Mouse (Mus musculus) heart, adult 18-20 months (tissue): ENCODE measurements around the gene Sord. TPM values are rescaled to one million over a fixed set of nuclear protein-coding genes. Genes with fewer than 3 reads are reported as not detected.
A peak's percentile ranks its signal among the peaks of the same experiment; 100 is the strongest.

Experiments
- DNase-seq, 2 experiments: peaks; one replicate each; pipeline ENCODE4 v3.0.0; 2021 to 2022; ENCODE audit warnings: mixed read lengths in 1 of 2
- total RNA-seq, 2 experiments: library from RNA; stranded (reverse); gene quantifications; 2 replicates each; pipeline ENCODE4 v1.2.3; 2021

Gene Sord
- total RNA-seq, 2 experiments from 2014 or later: 206 to 214 TPM

GRCm38 (mm10) chr2:122301921-122302573 lies 67.5 kb downstream of the Sord start:
- DNase-seq: no peak

- DNase-seq: peak; percentile 53 to 73
These were observed 68.2 kb downstream of the Sord start for GRCm38 (mm10) chr2:122302574-122303241.

GRCm38 (mm10) chr2:122304544-122304943 lies 70.0 kb downstream of the Sord start:
- no peak for DNase-seq

GRCm38 (mm10) chr2:122305097-122305892 lies 70.7 kb downstream of the Sord start:
- DNase-seq: no peak

GRCm38 (mm10) chr2:122306184-122306583 lies 71.6 kb downstream of the Sord start:
- DNase-seq: no peak

GRCm38 (mm10) chr2:122309647-122310046 lies 75.1 kb downstream of the Sord start:
- no peak for DNase-seq

- no peak for DNase-seq
These were observed 77.0 kb downstream of the Sord start for GRCm38 (mm10) chr2:122311561-122311960.

GRCm38 (mm10) chr2:122312722-122313417 lies 78.3 kb downstream of the Sord start:
- DNase-seq: peak; percentile 27 to 84

GRCm38 (mm10) chr2:122313536-122313935 lies 79.0 kb downstream of the Sord start, which contains the start of gene Duoxa1:
Duoxa1 (minus strand) TSS chr2:122313730.
- DNase-seq: peak in 1 of 2 experiments; percentile 12

Other genes with a start within 250 kb of the Sord start
- 10 to 100 TPM; 22.1 to 22.3 TPM for gene Eif3j1, start 206.2 kb upstream of the Sord start, total RNA-seq
- 10 to 100 TPM; 10.7 to 13.1 TPM for gene Spg11, start 116.4 kb upstream of the Sord start, total RNA-seq
- gene B2m, start 87.1 kb upstream of the Sord start, total RNA-seq: 100 to 1,000 TPM; 297 to 515 TPM
- gene Trim69, start 74.0 kb upstream of the Sord start, total RNA-seq: not detected
- not detected for gene Patl2, start 48.6 kb upstream of the Sord start, total RNA-seq
- not detected for gene Terb2, start 48.5 kb upstream of the Sord start, total RNA-seq
- gene Duox2, start 63.7 kb downstream of the Sord start, total RNA-seq: under 1 TPM; 0.27 to 0.44 TPM
- gene Duoxa2, start 64.2 kb downstream of the Sord start, total RNA-seq: under 1 TPM in 1 of 2 experiments, not detected in 1; 0.18 TPM
- gene Duoxa1, start 79.0 kb downstream of the Sord start, total RNA-seq: under 1 TPM in 1 of 2 experiments, not detected in 1; 0.25 TPM
- under 1 TPM; 0.17 to 0.28 TPM for gene Duox1, start 80.9 kb downstream of the Sord start, total RNA-seq
- gene Shf, start 134.4 kb downstream of the Sord start, total RNA-seq: 1 to 10 TPM; 5.1 to 5.3 TPM
- 10 to 100 TPM; 19.7 to 26.3 TPM for gene Slc28a2, start 191.7 kb downstream of the Sord start, total RNA-seq